Mouse (Mus musculus): ENCODE data around the gene Fam214b. TPM values are rescaled to one million over a fixed set of nuclear protein-coding genes. Genes with fewer than 3 reads are reported as not detected.
"Not testable (repeated sequence)": the region's sequence is repeated elsewhere in the genome, so short reads cannot be mapped to it uniquely, and the experiment has no call there.

Gene Fam214b
- polyA plus RNA-seq, 1 experiment: 26.7 TPM

DNA sequence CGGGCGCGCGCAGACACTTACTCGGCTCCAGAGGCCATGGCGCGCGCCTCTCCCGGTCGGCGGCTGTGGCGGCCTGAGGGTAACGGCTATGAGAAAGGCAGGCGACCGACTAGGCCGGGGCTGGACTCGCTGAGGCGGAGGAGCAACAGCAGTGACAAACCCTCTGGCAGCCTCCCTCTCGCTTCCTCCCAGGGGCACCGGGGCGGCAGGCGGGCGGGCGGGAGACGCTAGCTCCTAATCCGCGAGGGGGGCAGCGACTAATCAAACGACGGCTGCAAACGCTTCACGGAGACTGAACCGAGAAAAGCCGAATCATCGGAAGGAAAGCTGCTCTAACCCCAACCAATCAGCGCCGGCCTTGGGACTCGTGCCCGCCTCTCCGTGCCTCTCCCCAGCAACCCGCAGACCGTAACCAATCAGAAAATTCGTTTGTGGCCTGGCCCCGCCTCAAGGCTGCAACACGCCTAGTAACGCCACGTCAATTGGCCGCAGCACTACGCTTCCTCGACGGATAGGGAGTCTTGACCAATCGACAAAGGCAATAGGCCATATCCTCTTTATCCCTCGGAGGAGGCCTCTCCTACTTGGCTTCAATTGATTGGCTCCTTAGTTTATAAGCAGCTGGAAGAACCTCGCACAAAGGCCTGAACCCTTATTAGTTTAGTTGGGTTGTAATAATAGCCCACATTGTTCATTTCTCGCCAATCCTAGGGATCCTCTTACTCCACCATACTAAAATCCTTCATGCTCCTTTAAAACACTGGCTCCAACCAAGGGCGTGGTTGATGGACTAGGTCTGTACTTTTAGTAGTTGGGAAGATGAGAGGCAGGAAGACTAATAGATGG lies 45.7 kb downstream of the Fam214b start, which contains the start of gene Vcp:
Vcp (minus strand) TSS at position 367 of the 846 bp plus-strand sequence.
- not testable (repeated sequence) for H3K4me1 ChIP-seq (ENCODE audit: control insufficient read depth, insufficient read depth, low read length)
- H3K27ac ChIP-seq (ENCODE audit: insufficient read depth, low read length): peak within 1 kb of the TSS; percentile 93
- peak; percentile 67 for TF ChIP-seq POLR2A (IDR thresholded peaks at IDR 0.05; ENCODE audit: low read depth, low read length)
- peak within 1 kb of the TSS; percentile 95 for H3K4me3 ChIP-seq (ENCODE audit: insufficient read depth, low read length)

DNA sequence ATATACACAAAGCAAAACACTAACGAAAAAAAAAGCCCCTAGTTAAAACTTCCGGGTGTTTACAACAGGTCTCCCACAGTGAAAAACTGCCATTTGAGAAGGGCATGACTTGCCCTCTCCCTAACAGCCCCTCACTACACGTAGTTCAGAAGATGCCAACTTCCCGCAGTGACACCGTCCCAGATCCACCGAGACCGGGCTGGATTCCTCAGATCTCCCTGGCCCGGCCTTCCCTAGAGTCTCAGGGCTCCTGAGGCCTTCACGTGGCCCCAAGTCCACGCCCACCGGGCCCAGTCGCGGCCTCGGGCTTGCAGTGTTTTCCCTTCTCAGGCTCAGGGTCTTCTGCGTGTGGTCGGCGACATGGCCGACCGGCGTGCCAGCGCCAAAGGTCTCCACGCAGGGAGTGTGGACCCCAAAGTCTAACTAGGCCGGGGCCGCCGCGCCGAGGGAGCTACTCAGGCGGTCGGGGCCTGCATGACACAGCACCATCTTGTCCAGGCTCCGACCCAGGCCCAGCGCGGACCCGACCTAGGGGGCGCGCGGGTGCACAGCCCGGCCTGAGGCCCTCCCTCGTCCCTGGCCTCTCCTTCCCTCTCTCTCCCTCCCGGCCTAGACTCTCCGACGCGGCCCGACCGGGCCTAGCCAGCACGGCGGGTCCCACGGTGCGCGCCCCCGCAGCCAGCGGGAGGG lies 46.4 kb downstream of the Fam214b start:
- Histone ChIP-seq H3K27ac (ENCODE audit: insufficient read depth, low read length) (peak overlapping the region; percentile 93), H3K4me3 (ENCODE audit: insufficient read depth, low read length) (peak overlapping the region; percentile 95), H3K4me1 (ENCODE audit: control insufficient read depth, insufficient read depth, low read length) (no peaks in the 10 kb centered on the region; the same call in 1 of the 2 replicates)
- 0 out of 2 replicates have a peak, but pooled peaks have one; percentile 6 for TF ChIP-seq CTCF (IDR thresholded peaks at IDR 0.05; ENCODE audit: borderline replicate concordance, insufficient read depth, low read length)
- TF ChIP-seq POLR2A (IDR thresholded peaks at IDR 0.05; ENCODE audit: low read depth, low read length): 0 out of 2 replicates have a peak, but pooled peaks have one; percentile 34

DNA sequence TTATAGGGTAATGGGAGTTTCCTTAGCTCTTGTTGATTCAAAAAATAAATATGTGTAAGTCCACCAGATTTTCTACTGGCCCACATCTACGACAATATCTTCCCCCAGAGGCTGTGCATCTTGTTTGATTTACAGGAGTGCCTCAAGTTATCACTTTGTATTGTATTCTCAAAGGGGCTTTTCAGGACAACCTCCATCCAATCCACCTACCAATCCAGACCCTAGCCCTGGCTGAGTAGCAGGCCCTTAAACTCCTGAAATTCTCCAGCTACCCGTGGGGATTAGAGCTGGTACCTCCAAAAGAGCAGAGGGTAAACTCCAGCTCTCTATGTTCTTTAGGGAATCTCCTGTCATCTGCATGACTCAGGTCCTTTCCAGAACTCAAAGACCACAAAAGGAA lies 48.0 kb downstream of the Fam214b start:
- no peak for TF ChIP-seq POLR2A (IDR thresholded peaks at IDR 0.05; ENCODE audit: low read depth, low read length)
- TF ChIP-seq CTCF (IDR thresholded peaks at IDR 0.05; ENCODE audit: borderline replicate concordance, insufficient read depth, low read length): no peak

DNA sequence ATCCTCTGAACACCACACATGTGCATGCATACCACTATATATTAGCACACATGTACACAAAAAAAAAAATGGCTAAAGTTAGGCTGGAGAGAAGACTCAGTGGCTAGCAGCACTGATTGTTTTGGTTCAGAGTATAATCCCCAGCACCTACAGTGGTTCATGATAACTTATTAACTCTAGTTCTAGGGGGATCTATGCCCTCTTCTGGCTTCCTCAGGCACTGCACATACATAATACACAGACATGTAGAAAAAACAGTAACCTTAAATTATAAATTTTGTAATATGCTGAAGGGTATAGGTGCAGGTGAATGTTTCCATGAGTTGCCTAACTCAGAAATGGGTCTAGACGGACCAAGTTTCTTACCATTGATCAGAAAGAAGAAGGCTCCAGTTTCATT lies 57.7 kb downstream of the Fam214b start:
- H3K27ac ChIP-seq (ENCODE audit: insufficient read depth, low read length): no peak overlapping the region
- no peaks in the 10 kb centered on the region for H3K4me1 ChIP-seq (ENCODE audit: control insufficient read depth, insufficient read depth, low read length)
- H3K4me3 ChIP-seq (ENCODE audit: insufficient read depth, low read length): no peak overlapping the region
- no peak for TF ChIP-seq POLR2A (IDR thresholded peaks at IDR 0.05; ENCODE audit: low read depth, low read length)
- no peak for TF ChIP-seq CTCF (IDR thresholded peaks at IDR 0.05; ENCODE audit: borderline replicate concordance, insufficient read depth, low read length)

More for the DNA sequence above, 48.0 kb downstream of the Fam214b start:
- peak overlapping the region; percentile 95 for H3K4me3 ChIP-seq (ENCODE audit: insufficient read depth, low read length)
- H3K27ac ChIP-seq (ENCODE audit: insufficient read depth, low read length): peak overlapping the region; percentile 32; the same call in 1 of the 2 replicates
- H3K4me1 ChIP-seq (ENCODE audit: control insufficient read depth, insufficient read depth, low read length): no peaks in the 10 kb centered on the region; the same call in 1 of the 2 replicates

Other genes starting within 250 kb of the Fam214b start
- not detected in 2 replicates for gene Fam205a1, start 192.3 kb downstream of the Fam214b start, polyA plus RNA-seq (2011; ENCODE audit: insufficient read length, low read depth, missing spikeins)
- gene Gm12394, start 189.4 kb downstream of the Fam214b start, polyA plus RNA-seq (2011; ENCODE audit: insufficient read length, low read depth, missing spikeins): 0.18 TPM in 1 of 2 replicates, not detected in the other
- gene Fam205c, start 172.0 kb downstream of the Fam214b start, polyA plus RNA-seq (2011; ENCODE audit: insufficient read length, low read depth, missing spikeins): not detected in 2 replicates
- not detected in 2 replicates for gene Phf24, start 129.6 kb downstream of the Fam214b start, polyA plus RNA-seq (2011; ENCODE audit: insufficient read length, low read depth, missing spikeins)
- gene Dnajb5, start 96.4 kb downstream of the Fam214b start, polyA plus RNA-seq (2011; ENCODE audit: insufficient read length, low read depth, missing spikeins): 31.3 and 38.5 TPM in 2 replicates
- gene 1700022I11Rik, start 76.6 kb downstream of the Fam214b start, polyA plus RNA-seq (2011; ENCODE audit: insufficient read length, low read depth, missing spikeins): not detected in 2 replicates
- 310 and 337 TPM in 2 replicates for gene Vcp, start 45.7 kb downstream of the Fam214b start, polyA plus RNA-seq (2011; ENCODE audit: insufficient read length, low read depth, missing spikeins)
- 7.7 and 9.4 TPM in 2 replicates for gene Fancg, start 35.7 kb downstream of the Fam214b start, polyA plus RNA-seq (2011; ENCODE audit: insufficient read length, low read depth, missing spikeins)
- 8.6 and 15.0 TPM in 2 replicates for gene Pigo, start 20.4 kb downstream of the Fam214b start, polyA plus RNA-seq (2011; ENCODE audit: insufficient read length, low read depth, missing spikeins)
- gene Stoml2, start 14.5 kb downstream of the Fam214b start, polyA plus RNA-seq (2011; ENCODE audit: insufficient read length, low read depth, missing spikeins): 91.7 and 107 TPM in 2 replicates
- gene Unc13b, start 12.7 kb upstream of the Fam214b start, polyA plus RNA-seq (2011; ENCODE audit: insufficient read length, low read depth, missing spikeins): 2.9 and 4.5 TPM in 2 replicates
- 0.32 TPM in 1 of 2 replicates, not detected in the other for gene Atp8b5, start 220.9 kb upstream of the Fam214b start, polyA plus RNA-seq (2011; ENCODE audit: insufficient read length, low read depth, missing spikeins)

Data from embryonic fibroblast, embryonic 13.5 days (primary cell).